Mouse (Mus musculus) ES-Bruce4 (cell line): ENCODE measurements around the gene Robo4. TPM values are rescaled to one million over a fixed set of nuclear protein-coding genes. Genes with fewer than 3 reads are reported as not detected.

Experiments
- H3K27ac ChIP-seq: 2 replicates; pipeline ENCODE4 v1.5.1; 2012; ENCODE audit warnings: low read length, inconsistent platforms; ENCODE audit not compliant: insufficient read depth
- H3K27me3 ChIP-seq: 2 replicates; pipeline ENCODE4 v1.6.1; 2012; ENCODE audit warnings: mild to moderate bottlenecking, low read length, inconsistent platforms; ENCODE audit not compliant: control insufficient read depth, poor library complexity, insufficient read depth, severe bottlenecking
- H3K36me3 ChIP-seq: 2 replicates; pipeline ENCODE4 v1.6.1; 2012; ENCODE audit warnings: inconsistent platforms, mild to moderate bottlenecking, low read length, moderate library complexity; ENCODE audit not compliant: control insufficient read depth, poor library complexity, insufficient read depth, severe bottlenecking
- H3K4me1 ChIP-seq: one replicate; pipeline ENCODE4 v1.8.1; 2011; ENCODE audit warnings: low read length; ENCODE audit not compliant: control insufficient read depth, insufficient read depth
- H3K4me3 ChIP-seq: 2 replicates; pipeline ENCODE4 v1.5.1; 2011; ENCODE audit warnings: low read depth, mild to moderate bottlenecking, low read length
- H3K9ac ChIP-seq: 2 replicates; pipeline ENCODE4 v1.6.1; 2012; ENCODE audit warnings: low read depth, mild to moderate bottlenecking, inconsistent platforms; ENCODE audit not compliant: poor library complexity, severe bottlenecking
- H3K9me3 ChIP-seq: replicated peaks from 2 replicates; pipeline ENCODE4 v1.6.1; 2012; ENCODE audit warnings: mild to moderate bottlenecking, low read length, inconsistent platforms; ENCODE audit not compliant: control insufficient read depth, poor library complexity, insufficient read depth, severe bottlenecking
- CTCF ChIP-seq: IDR thresholded peaks from one replicate; pipeline ENCODE4 v1.8.1; 2011; ENCODE audit warnings: low read depth, low read length
- EP300 ChIP-seq: IDR thresholded peaks from 2 replicates; pipeline ENCODE4 v1.6.1; 2011; ENCODE audit warnings: low read depth, low read length; ENCODE audit not compliant: insufficient read depth
- POLR2A ChIP-seq: IDR thresholded peaks from one replicate; pipeline ENCODE4 v1.8.1; 2011; ENCODE audit warnings: low read length; ENCODE audit not compliant: insufficient read depth
- polyA plus RNA-seq: library from polyadenylated mRNA; stranded (reverse); fragments of >200 nt; gene quantifications from 2 replicates; pipeline ENCODE4 v1.2.4, GENCODE M21; 2011; ENCODE audit warnings: low read depth; ENCODE audit not compliant: missing spikeins, insufficient read depth, insufficient read length

The Robo4 gene
- polyA plus RNA-seq, 1 experiment = 0.64 TPM

- no peak overlapping the region for H3K27ac ChIP-seq
- TF ChIP-seq POLR2A (no peak), CTCF (no peak), EP300 (no peak)
Measured at GRCm38 (mm10) chr9:37392071-37392470, 9.6 kb upstream of the Robo4 start.

GRCm38 (mm10) chr9:37393482-37394131, 8.1 kb upstream of the Robo4 start:
- no peaks in the 10 kb centered on the region for H3K4me1 ChIP-seq
- no peak overlapping the region for H3K4me3 ChIP-seq
- TF ChIP-seq CTCF = no peak
- TF ChIP-seq EP300 = no peak
- TF ChIP-seq POLR2A = no peak
- no peaks in the 10 kb centered on the region for H3K27me3 ChIP-seq
- H3K9ac ChIP-seq = no peak overlapping the region
- peaks cover 5% of the 10 kb centered on the region; the same call in 1 of the 2 replicates for H3K9me3 ChIP-seq
- no peak overlapping the region for H3K27ac ChIP-seq
- no peaks in the 10 kb centered on the region for H3K36me3 ChIP-seq

More at GRCm38 (mm10) chr9:37392071-37392470, 9.6 kb upstream of the Robo4 start:
- peaks cover 5% of the 10 kb centered on the region; the same call in 1 of the 2 replicates for H3K9me3 ChIP-seq
- H3K27me3 ChIP-seq = no peaks in the 10 kb centered on the region
- no peak overlapping the region for H3K9ac ChIP-seq
- no peak overlapping the region for H3K4me3 ChIP-seq
- no peaks in the 10 kb centered on the region for H3K4me1 ChIP-seq
- H3K36me3 ChIP-seq = no peaks in the 10 kb centered on the region

- H3K4me3 ChIP-seq = no peak overlapping the region
- no peaks in the 10 kb centered on the region for H3K4me1 ChIP-seq
- H3K27ac ChIP-seq = no peak overlapping the region
- H3K9me3 ChIP-seq = no peaks in the 10 kb centered on the region
- TF ChIP-seq POLR2A = no peak
- no peak for TF ChIP-seq CTCF
- no peak for TF ChIP-seq EP300
- H3K27me3 ChIP-seq = no peaks in the 10 kb centered on the region
- no peak overlapping the region for H3K9ac ChIP-seq
- no peaks in the 10 kb centered on the region for H3K36me3 ChIP-seq
Measured at GRCm38 (mm10) chr9:37400585-37400984, 1.1 kb upstream of the Robo4 start.

GRCm38 (mm10) chr9:37402501-37402900, 804 bp downstream of the Robo4 start:
- H3K4me1 ChIP-seq = no peaks in the 10 kb centered on the region
- no peak overlapping the region for H3K27ac ChIP-seq
- H3K4me3 ChIP-seq = no peak overlapping the region
- H3K9me3 ChIP-seq = no peaks in the 10 kb centered on the region
- H3K9ac ChIP-seq = no peak overlapping the region
- no peaks in the 10 kb centered on the region for H3K36me3 ChIP-seq
- no peak for TF ChIP-seq EP300
- TF ChIP-seq POLR2A = no peak
- TF ChIP-seq CTCF = no peak
- H3K27me3 ChIP-seq = no peaks in the 10 kb centered on the region

GRCm38 (mm10) chr9:37403011-37403410, 1.3 kb downstream of the Robo4 start:
- Histone ChIP-seq H3K4me1 (no peaks in the 10 kb centered on the region), H3K27me3 (no peaks in the 10 kb centered on the region), H3K4me3 (no peak overlapping the region), H3K9me3 (no peaks in the 10 kb centered on the region), H3K36me3 (no peaks in the 10 kb centered on the region), H3K27ac (no peak overlapping the region), H3K9ac (no peak overlapping the region)
- TF ChIP-seq EP300 (no peak), POLR2A (no peak), CTCF (no peak)

GRCm38 (mm10) chr9:37406372-37406771, 4.7 kb downstream of the Robo4 start:
- Histone ChIP-seq H3K4me3 (no peak overlapping the region), H3K4me1 (no peaks in the 10 kb centered on the region), H3K9ac (no peak overlapping the region), H3K36me3 (no peaks in the 10 kb centered on the region), H3K9me3 (no peaks in the 10 kb centered on the region), H3K27ac (no peak overlapping the region), H3K27me3 (no peaks in the 10 kb centered on the region)
- TF ChIP-seq POLR2A = no peak
- peak; percentile 76 for TF ChIP-seq CTCF
